Mouse (Mus musculus) liver, postnatal 0 days (tissue): ENCODE measurements around the gene Zyg11b.

ENCODE experiments used
- CTCF ChIP-seq: sonication (generic); IDR thresholded peaks from 2 replicates; pipeline ENCODE4 v1.5.1; 2016; ENCODE audit warnings: antibody characterized with exemption, low read depth
- EP300 ChIP-seq: IDR thresholded peaks from 2 replicates; pipeline ENCODE4 v1.6.1; 2016; ENCODE audit warnings: antibody characterized with exemption, low read depth, mild to moderate bottlenecking

- TF ChIP-seq CTCF (no peak), EP300 (no peak)
These were observed 118.6 kb downstream of the Zyg11b start for GRCm38 (mm10) chr4:108182278-108182677.
